Mouse (Mus musculus) heart, embryonic 16.5 days (tissue): ENCODE data around the gene Spata5. TPM values are rescaled to one million over a fixed set of nuclear protein-coding genes. Genes with fewer than 3 reads are reported as not detected.

Experiments
- ATAC-seq: fragments of 200-750 bp; cut with Nextera tagmentation; replicated peaks from 2 replicates; pipeline ENCODE4 v1.8.0; 2017; ENCODE audit warnings: moderate number of reproducible peaks; ENCODE audit not compliant: insufficient read depth, low FRiP score; ENCODE audit errors: extremely low read depth
- H3K27ac ChIP-seq: fragments of 300-500 bp; sonication (generic); 2 replicates; pipeline ENCODE4 v1.5.1; 2014; ENCODE audit warnings: mild to moderate bottlenecking, low read length, control low read depth, moderate library complexity
- H3K27me3 ChIP-seq: fragments of 300-500 bp; sonication (generic); 2 replicates; pipeline ENCODE4 v1.6.1; 2014; ENCODE audit warnings: low read length, mixed read lengths; ENCODE audit not compliant: control insufficient read depth, insufficient read depth
- H3K36me3 ChIP-seq: fragments of 300-500 bp; sonication (generic); 2 replicates; pipeline ENCODE4 v1.6.1; 2014; ENCODE audit not compliant: control insufficient read depth, insufficient read depth
- H3K4me1 ChIP-seq: fragments of 300-500 bp; sonication (generic); 2 replicates; pipeline ENCODE4 v1.6.1; 2014; ENCODE audit warnings: low read length, mixed read lengths; ENCODE audit not compliant: control insufficient read depth, insufficient read depth
- H3K4me2 ChIP-seq: fragments of 300-500 bp; sonication (generic); 2 replicates; pipeline ENCODE4 v1.6.1; 2014; ENCODE audit warnings: low read depth, mild to moderate bottlenecking, control low read depth, low read length
- H3K4me3 ChIP-seq: fragments of 300-500 bp; sonication (generic); 2 replicates; pipeline ENCODE4 v1.5.1; 2014; ENCODE audit warnings: mild to moderate bottlenecking, control low read depth, low read length
- H3K9ac ChIP-seq: fragments of 300-500 bp; sonication (generic); 2 replicates; pipeline ENCODE4 v1.6.1; 2014; ENCODE audit warnings: low read length, control low read depth
- H3K9me3 ChIP-seq: fragments of 300-500 bp; sonication (generic); replicated peaks from 2 replicates; pipeline ENCODE4 v1.6.1; 2016; ENCODE audit warnings: low read length; ENCODE audit not compliant: control insufficient read depth
- WGBS: fragments of 180-500 bp; shearing (Covaris S2); extraction: QIAGEN DNeasy Blood & Tissue Kit; methylation state at CpG from one replicate; pipeline ENCODE4 v1.1.7; 2014; 5-methylcytosine and 5-hydroxymethylcytosine counted together
- polyA plus RNA-seq: library from polyadenylated mRNA; unstranded; fragments of >200 nt; fragmentation: Nextera tagmentation; extraction: Ambion mirVana; gene quantifications from 2 replicates; pipeline ENCODE4 v1.2.1, GENCODE M21; 2015

Gene Spata5
- polyA plus RNA-seq, 1 experiment from 2014 or later = 20.8 TPM

- H3K27ac ChIP-seq = no peak overlapping the region
- no peak for ATAC-seq
- H3K36me3 ChIP-seq = no peaks in the 10 kb centered on the region
- H3K27me3 ChIP-seq = no peaks in the 10 kb centered on the region
- H3K9me3 ChIP-seq = no peaks in the 10 kb centered on the region
- no peak overlapping the region for H3K4me2 ChIP-seq
- no peaks in the 10 kb centered on the region for H3K4me1 ChIP-seq
- WGBS = 53% methylated on average over 1 of the region's 1 CpGs
- H3K9ac ChIP-seq = no peak overlapping the region
- H3K4me3 ChIP-seq = no peak overlapping the region
These were observed 130.9 kb downstream of the Spata5 start for GRCm38 (mm10) chr3:37550594-37550993.

- H3K36me3 ChIP-seq = no peaks in the 10 kb centered on the region
- no peak overlapping the region for H3K9ac ChIP-seq
- H3K4me1 ChIP-seq = peaks cover 4% of the 10 kb centered on the region; the same call in 1 of the 2 replicates
- no peak overlapping the region for H3K4me3 ChIP-seq
- ATAC-seq = no peak
- H3K9me3 ChIP-seq = no peaks in the 10 kb centered on the region
- no peaks in the 10 kb centered on the region for H3K27me3 ChIP-seq
- 90% methylated on average over 1 of the region's 1 CpGs for WGBS
- H3K27ac ChIP-seq = no peak overlapping the region
- H3K4me2 ChIP-seq = no peak overlapping the region
These were observed 131.8 kb downstream of the Spata5 start for GRCm38 (mm10) chr3:37551486-37551885.

- 84% methylated on average over 3 of the region's 3 CpGs for WGBS
- no peak overlapping the region for H3K4me3 ChIP-seq
These were observed 132.5 kb downstream of the Spata5 start for GRCm38 (mm10) chr3:37552244-37552643.

GRCm38 (mm10) chr3:37553371-37554033 lies 133.8 kb downstream of the Spata5 start:
- Histone ChIP-seq H3K4me1 (peaks cover 12% of the 10 kb centered on the region; the same call in 1 of the 2 replicates), H3K27me3 (no peaks in the 10 kb centered on the region), H3K27ac (no peak overlapping the region), H3K9me3 (no peaks in the 10 kb centered on the region), H3K4me3 (no peak overlapping the region), H3K4me2 (no peak overlapping the region), H3K36me3 (no peaks in the 10 kb centered on the region), H3K9ac (no peak overlapping the region)
- WGBS = 89% methylated on average over 1 of the region's 1 CpGs
- ATAC-seq = no peak

More at GRCm38 (mm10) chr3:37552244-37552643, 132.5 kb downstream of the Spata5 start:
- no peak for ATAC-seq
- no peaks in the 10 kb centered on the region for H3K9me3 ChIP-seq
- H3K4me1 ChIP-seq = peaks cover 8% of the 10 kb centered on the region; the same call in 1 of the 2 replicates
- no peaks in the 10 kb centered on the region for H3K36me3 ChIP-seq
- no peak overlapping the region for H3K4me2 ChIP-seq
- H3K27me3 ChIP-seq = no peaks in the 10 kb centered on the region
- no peak overlapping the region for H3K27ac ChIP-seq
- no peak overlapping the region for H3K9ac ChIP-seq

- H3K9me3 ChIP-seq = no peaks in the 10 kb centered on the region
- H3K27ac ChIP-seq = peak overlapping the region; percentile 76
- H3K27me3 ChIP-seq = no peaks in the 10 kb centered on the region
- 0 out of 2 replicates have a peak overlapping the region, but pooled peaks have one; percentile 17 for H3K9ac ChIP-seq
- no peak overlapping the region for H3K4me2 ChIP-seq
- H3K36me3 ChIP-seq = no peaks in the 10 kb centered on the region
- peak; percentile 71 for ATAC-seq
- H3K4me1 ChIP-seq = peaks cover 12% of the 10 kb centered on the region; the same call in 1 of the 2 replicates
- H3K4me3 ChIP-seq = no peak overlapping the region
- 46% methylated on average over 7 of the region's 7 CpGs for WGBS
These were observed 136.9 kb downstream of the Spata5 start for GRCm38 (mm10) chr3:37556412-37557113.

GRCm38 (mm10) chr3:37557741-37558479 lies 138.2 kb downstream of the Spata5 start:
- Histone ChIP-seq H3K27me3 (no peaks in the 10 kb centered on the region), H3K4me2 (no peak overlapping the region), H3K27ac (no peak overlapping the region; the same call in 1 of the 2 replicates), H3K4me3 (no peak overlapping the region), H3K9ac (no peak overlapping the region), H3K9me3 (no peaks in the 10 kb centered on the region), H3K4me1 (peaks cover 12% of the 10 kb centered on the region; the same call in 1 of the 2 replicates), H3K36me3 (no peaks in the 10 kb centered on the region)
- WGBS = 51% methylated on average over 4 of the region's 4 CpGs
- 0 out of 2 replicates have a peak, but pooled peaks have one; percentile 11 for ATAC-seq

- no peak overlapping the region for H3K4me3 ChIP-seq
- no peaks in the 10 kb centered on the region for H3K9me3 ChIP-seq
- H3K4me2 ChIP-seq = no peak overlapping the region
- no peaks in the 10 kb centered on the region for H3K36me3 ChIP-seq
- no peaks in the 10 kb centered on the region for H3K27me3 ChIP-seq
- H3K4me1 ChIP-seq = peaks cover 12% of the 10 kb centered on the region; the same call in 1 of the 2 replicates
- H3K9ac ChIP-seq = no peak overlapping the region
- no peak for ATAC-seq
- H3K27ac ChIP-seq = no peak overlapping the region
- WGBS = 57% methylated on average over 2 of the region's 2 CpGs
These were observed 139.6 kb downstream of the Spata5 start for GRCm38 (mm10) chr3:37559339-37559738.

GRCm38 (mm10) chr3:37561466-37561865 lies 141.8 kb downstream of the Spata5 start:
- Histone ChIP-seq H3K36me3 (no peaks in the 10 kb centered on the region), H3K27me3 (no peaks in the 10 kb centered on the region), H3K4me2 (no peak overlapping the region), H3K27ac (no peak overlapping the region), H3K4me3 (no peak overlapping the region), H3K4me1 (peaks cover 9% of the 10 kb centered on the region; the same call in 1 of the 2 replicates), H3K9me3 (no peaks in the 10 kb centered on the region), H3K9ac (no peak overlapping the region)
- 81% methylated on average over 3 of the region's 3 CpGs for WGBS
- ATAC-seq = no peak
